Mouse (Mus musculus): ENCODE data around the gene Dyx1c1. TPM values are rescaled to one million over a fixed set of nuclear protein-coding genes. Genes with fewer than 3 reads are reported as not detected.

Dyx1c1 gene
- total RNA-seq (2023) = 4.0 TPM

GRCm38 (mm10) chr9:72958521-72959450 lies at the start of gene Dyx1c1, which contains the start of gene Gm44503:
TSS of gene Dyx1c1 (plus strand) at chr9:72958785.
TSS of gene Gm44503 (plus strand) at chr9:72958852.

GRCm38 (mm10) chr9:72925021-72925934 lies 33.3 kb upstream of the Dyx1c1 start, which contains the start of gene Pygo1:
TSS of gene Pygo1 (plus strand) at chr9:72925645.

GRCm38 (mm10) chr9:72985250-72986220 lies 26.9 kb downstream of the Dyx1c1 start, which contains the start of the genes Ccpg1os and Ccpg1:
TSS of gene Ccpg1os (minus strand) at chr9:72985382.
TSS of gene Ccpg1 (plus strand) at chr9:72985429.

Other genes starting within 250 kb of the Dyx1c1 start
- 0.31 TPM for gene Prtg, start 151.9 kb upstream of the Dyx1c1 start, total RNA-seq (2023)
- not detected for gene Pygo1, start 33.1 kb upstream of the Dyx1c1 start, total RNA-seq (2023)
- not detected for gene Gm44503, start 67 bp downstream of the Dyx1c1 start, total RNA-seq (2023)
- 6.6 TPM for gene Ccpg1os, start 26.6 kb downstream of the Dyx1c1 start, total RNA-seq (2023)
- 135 TPM for gene Ccpg1, start 26.6 kb downstream of the Dyx1c1 start, total RNA-seq (2023)
- 13.0 TPM for gene Pigb, start 81.6 kb downstream of the Dyx1c1 start, total RNA-seq (2023)
- 37.5 TPM for gene Rab27a, start 86.1 kb downstream of the Dyx1c1 start, total RNA-seq (2023)
- 5.0 TPM for gene Khdc3, start 143.1 kb downstream of the Dyx1c1 start, total RNA-seq (2023)
- gene Gm20509, start 143.7 kb downstream of the Dyx1c1 start, total RNA-seq (2023) = not detected
- 62.8 TPM for gene Rsl24d1, start 154.6 kb downstream of the Dyx1c1 start, total RNA-seq (2023)